Mouse (Mus musculus) kidney, adult 9 months (tissue): ENCODE results near the gene Noa1.

ENCODE experiments used
- DNase-seq: peaks from one replicate; pipeline ENCODE4 v3.0.0; 2022

The Noa1 gene

GRCm38 (mm10) chr5:77289686-77290085 lies 20.2 kb downstream of the Noa1 start:
- DNase-seq = no peak

GRCm38 (mm10) chr5:77287901-77288300 lies 22.0 kb downstream of the Noa1 start:
- DNase-seq = no peak

GRCm38 (mm10) chr5:77286904-77287303 lies 23.0 kb downstream of the Noa1 start:
- no peak for DNase-seq

- DNase-seq = no peak
These were observed 24.2 kb downstream of the Noa1 start for GRCm38 (mm10) chr5:77285685-77286084.

- no peak for DNase-seq
These were observed 27.6 kb downstream of the Noa1 start for GRCm38 (mm10) chr5:77282242-77282641.

GRCm38 (mm10) chr5:77281518-77282174 lies 28.2 kb downstream of the Noa1 start:
- no peak for DNase-seq

GRCm38 (mm10) chr5:77277204-77277603 lies 32.7 kb downstream of the Noa1 start:
- DNase-seq = no peak

- DNase-seq = peak; percentile 41
These were observed 33.9 kb downstream of the Noa1 start for GRCm38 (mm10) chr5:77275950-77276349.

GRCm38 (mm10) chr5:77273151-77273550 lies 36.7 kb downstream of the Noa1 start:
- no peak for DNase-seq

- DNase-seq = no peak
These were observed 40.5 kb downstream of the Noa1 start for GRCm38 (mm10) chr5:77269399-77269798.

- DNase-seq = no peak
These were observed 41.8 kb downstream of the Noa1 start for GRCm38 (mm10) chr5:77267957-77268624.

GRCm38 (mm10) chr5:77267441-77267840 lies 42.4 kb downstream of the Noa1 start:
- no peak for DNase-seq

GRCm38 (mm10) chr5:77266886-77267401 lies 42.9 kb downstream of the Noa1 start:
- peak; percentile 41 for DNase-seq

- peak; percentile 50 for DNase-seq
These were observed 43.6 kb downstream of the Noa1 start for GRCm38 (mm10) chr5:77266066-77266885.

GRCm38 (mm10) chr5:77265671-77266065 lies 44.2 kb downstream of the Noa1 start:
- peak; percentile 67 for DNase-seq

GRCm38 (mm10) chr5:77265081-77265670 lies 44.7 kb downstream of the Noa1 start, which contains the start of gene Rest:
TSS of gene Rest (plus strand) at chr5:77265491.
- DNase-seq = peak; percentile 92

- DNase-seq = no peak
These were observed 47.8 kb downstream of the Noa1 start for GRCm38 (mm10) chr5:77262105-77262504.

- no peak for DNase-seq
These were observed 48.7 kb downstream of the Noa1 start for GRCm38 (mm10) chr5:77261137-77261536.

- no peak for DNase-seq
These were observed 49.7 kb downstream of the Noa1 start for GRCm38 (mm10) chr5:77260141-77260540.

GRCm38 (mm10) chr5:77259315-77259714 lies 50.6 kb downstream of the Noa1 start:
- DNase-seq = no peak

GRCm38 (mm10) chr5:77257603-77258002 lies 52.3 kb downstream of the Noa1 start:
- DNase-seq = no peak

- no peak for DNase-seq
These were observed 55.5 kb downstream of the Noa1 start for GRCm38 (mm10) chr5:77254402-77254801.

- DNase-seq = no peak
These were observed 56.7 kb downstream of the Noa1 start for GRCm38 (mm10) chr5:77253154-77253553.
